Mouse (Mus musculus) MEL (cell line): ENCODE data around the gene Slc25a41. TPM values are rescaled to one million over a fixed set of nuclear protein-coding genes. Genes with fewer than 3 reads are reported as not detected.

Source experiments
- DNase-seq: peaks from one replicate; pipeline ENCODE4 v3.0.0; 2011; ENCODE audit warnings: low read depth, low spot score
- H3K27ac ChIP-seq: 2 replicates; pipeline ENCODE4 v1.5.1; 2012; ENCODE audit warnings: low read depth, mild to moderate bottlenecking, control low read depth, low read length, moderate library complexity; ENCODE audit not compliant: control insufficient read depth
- H3K27me3 ChIP-seq, 2 experiments: fragments of 150-350 bp in 1 of 2; sonication (generic) in 1 of 2; 2 replicates each; pipeline ENCODE4 v1.6.1; 2012; ENCODE audit warnings: low read length in 2 of 2, mild to moderate bottlenecking in 2 of 2, improper control_type of control experiment in 1 of 2, moderate library complexity in 1 of 2; ENCODE audit not compliant: insufficient read depth in 2 of 2, control insufficient read depth in 1 of 2
- H3K36me3 ChIP-seq, 2 experiments: 2 replicates each; pipeline ENCODE4 v1.6.1; 2012 to 2014; ENCODE audit warnings: low read length in 2 of 2, improper control_type of control experiment in 1 of 2, inconsistent platforms in 1 of 2, mild to moderate bottlenecking in 1 of 2; ENCODE audit not compliant: insufficient read depth in 2 of 2, control insufficient read depth in 1 of 2
- H3K4me1 ChIP-seq, 2 experiments: fragments of 150-350 bp in 1 of 2; sonication (generic) in 1 of 2; 2 replicates each; pipeline ENCODE4 v1.6.1; 2012; ENCODE audit warnings: low read length in 2 of 2, improper control_type of control experiment in 1 of 2, mild to moderate bottlenecking in 1 of 2; ENCODE audit not compliant: insufficient read depth in 2 of 2, control insufficient read depth in 1 of 2
- H3K4me3 ChIP-seq, 2 experiments: fragments of 150-350 bp in 1 of 2; sonication (generic) in 1 of 2; 2 replicates each; pipeline ENCODE4 v1.5.1; 2012; ENCODE audit warnings: low read depth in 2 of 2, low read length in 2 of 2, mild to moderate bottlenecking in 2 of 2, moderate library complexity in 2 of 2, control low read depth in 1 of 2, improper control_type of control experiment in 1 of 2; ENCODE audit not compliant: control insufficient read depth in 1 of 2, insufficient read depth in 1 of 2
- H3K79me2 ChIP-seq: 2 replicates; pipeline ENCODE4 v1.6.1; 2012; ENCODE audit warnings: mild to moderate bottlenecking, low read length, moderate library complexity; ENCODE audit not compliant: control insufficient read depth, poor library complexity, insufficient read depth
- H3K9ac ChIP-seq: 2 replicates; pipeline ENCODE4 v1.6.1; 2012; ENCODE audit warnings: low read depth, mild to moderate bottlenecking, control low read depth, low read length, moderate library complexity; ENCODE audit not compliant: control insufficient read depth, poor library complexity, severe bottlenecking
- H3K9me3 ChIP-seq: fragments of 150-350 bp; sonication (generic); replicated peaks from 2 replicates; pipeline ENCODE4 v1.6.1; 2012; ENCODE audit warnings: mild to moderate bottlenecking, low read length, improper control_type of control experiment, moderate library complexity; ENCODE audit not compliant: insufficient read depth
- CHD2 ChIP-seq: IDR thresholded peaks from 2 replicates; pipeline ENCODE4 v1.6.1; 2011; ENCODE audit warnings: low read length, improper control_type of control experiment
- CTCF ChIP-seq, 3 experiments: IDR thresholded peaks in 2 of 3; conservative IDR thresholded peaks in 1 of 3; 2 replicates each; pipeline ENCODE4 v1.5.1; 2011 to 2012; ENCODE audit warnings: low read length in 3 of 3, low read depth in 2 of 3, mild to moderate bottlenecking in 2 of 3, improper control_type of control experiment in 1 of 3, inconsistent platforms in 1 of 3, mixed read lengths in 1 of 3, moderate library complexity in 1 of 3; ENCODE audit not compliant: control insufficient read depth in 1 of 3, insufficient read depth in 1 of 3, poor library complexity in 1 of 3, severe bottlenecking in 1 of 3
- ELF1 ChIP-seq: IDR thresholded peaks from 2 replicates; pipeline ENCODE4 v1.6.1; 2014; ENCODE audit warnings: low read depth, mild to moderate bottlenecking, inconsistent platforms, low read length, improper control_type of control experiment, moderate library complexity
- MAX ChIP-seq: IDR thresholded peaks from 2 replicates; pipeline ENCODE4 v1.6.1; 2011; ENCODE audit warnings: low read length, improper control_type of control experiment
- MEF2A ChIP-seq: IDR thresholded peaks from 2 replicates; pipeline ENCODE4 v1.6.1; 2014; ENCODE audit warnings: low read depth, mild to moderate bottlenecking, inconsistent platforms, low read length, improper control_type of control experiment; ENCODE audit not compliant: poor library complexity, insufficient replicate concordance, severe bottlenecking; ENCODE audit errors: extremely low read depth
- NELFE ChIP-seq: IDR thresholded peaks from 2 replicates; pipeline ENCODE4 v1.6.1; 2011; ENCODE audit warnings: low read depth, low read length, improper control_type of control experiment
- POLR2A ChIP-seq, 2 experiments: IDR thresholded peaks; 2 replicates each; pipeline ENCODE4 v1.6.1; 2011 to 2012; ENCODE audit warnings: low read length in 2 of 2, mild to moderate bottlenecking in 2 of 2, control low read depth in 1 of 2, improper control_type of control experiment in 1 of 2, low read depth in 1 of 2, moderate library complexity in 1 of 2; ENCODE audit not compliant: control insufficient read depth in 1 of 2, insufficient read depth in 1 of 2, poor library complexity in 1 of 2
- USF1 ChIP-seq: IDR thresholded peaks from 2 replicates; pipeline ENCODE4 v1.6.1; 2014; ENCODE audit warnings: low read depth, mild to moderate bottlenecking, inconsistent platforms, low read length, improper control_type of control experiment, moderate library complexity
- USF2 ChIP-seq, 2 experiments: IDR thresholded peaks; 2 replicates each; pipeline ENCODE4 v1.6.1; 2011 to 2012; ENCODE audit warnings: improper control_type of control experiment in 2 of 2, low read length in 2 of 2, borderline replicate concordance in 1 of 2, inconsistent platforms in 1 of 2, low read depth in 1 of 2, mild to moderate bottlenecking in 1 of 2; ENCODE audit not compliant: insufficient read depth in 1 of 2
- polyA plus RNA-seq, 2 experiments: library from polyadenylated mRNA; stranded (reverse) in 1 of 2; unstranded in 1 of 2; fragments of >175 nt in 1 of 2; fragments of >200 nt in 1 of 2; gene quantifications; 2 replicates each; pipeline versions ENCODE4 v1.2.1 to v1.2.4; 2012; ENCODE audit warnings: low replicate concordance in 2 of 2, low read depth in 1 of 2; ENCODE audit not compliant: insufficient read length in 2 of 2, insufficient read depth in 1 of 2, missing spikeins in 1 of 2
- total RNA-seq: library from RNA; depleted of rRNA; stranded (reverse); fragments of 300-350 nt; gene quantifications from 2 replicates; pipeline ENCODE4 v1.2.3, GENCODE M21; 2012

Gene Slc25a41
- total and polyA plus RNA-seq, 3 experiments, result 0.08 to 0.15 TPM; not detected in 1

GRCm38 (mm10) chr17:56988441-56988840, 53.0 kb downstream of the Slc25a41 start:
- TF ChIP-seq CTCF (IDR thresholded peaks at IDR 0.05 in 2 of 3, conservative IDR thresholded peaks at IDR 0.05 in 1 of 3; ENCODE audit: control insufficient read depth in 1 of 3, insufficient read depth in 1 of 3, low read depth in 2 of 3, low read length in 3 of 3, poor library complexity in 1 of 3, severe bottlenecking in 1 of 3), result peak; percentile 7 to 31 (median 30); a peak in 4 of 6 replicates
- no peak for TF ChIP-seq MEF2A
- H3K36me3 ChIP-seq, result peaks cover 0 to 8% of the 10 kb centered on the region in 2 experiments; a peak in 3 of 4 replicates
- H3K9ac ChIP-seq, result no peak overlapping the region
- H3K27ac ChIP-seq, result no peak overlapping the region
- no peaks in the 10 kb centered on the region for H3K9me3 ChIP-seq
- no peaks in the 10 kb centered on the region for H3K27me3 ChIP-seq
- no peak overlapping the region for H3K4me3 ChIP-seq
- DNase-seq, result no peak
- H3K4me1 ChIP-seq, result peaks cover 0 to 11% of the 10 kb centered on the region in 2 experiments; a peak in 2 of 4 replicates
- peaks cover 17% of the 10 kb centered on the region for H3K79me2 ChIP-seq

GRCm38 (mm10) chr17:56986105-56986805, 55.2 kb downstream of the Slc25a41 start:
- Histone ChIP-seq H3K79me2 (peaks cover 11% of the 10 kb centered on the region), H3K36me3 (peaks cover 0 to 4% of the 10 kb centered on the region in 2 experiments; a peak in 2 of 4 replicates), H3K9me3 (no peaks in the 10 kb centered on the region), H3K9ac (no peak overlapping the region), H3K4me1 (peaks cover 0 to 5% of the 10 kb centered on the region in 2 experiments; a peak in 2 of 4 replicates), H3K27ac (no peak overlapping the region), H3K27me3 (no peaks in the 10 kb centered on the region; a peak in 1 of 4 replicates), H3K4me3 (no peak overlapping the region)
- TF ChIP-seq NELFE (no peak), MAX (no peak), POLR2A (IDR thresholded peaks at IDR 0.05; ENCODE audit: control insufficient read depth in 1 of 2, insufficient read depth in 1 of 2, low read depth in 1 of 2, low read length in 2 of 2, poor library complexity in 1 of 2) (no peak), USF2 (IDR thresholded peaks at IDR 0.05; ENCODE audit: borderline replicate concordance in 1 of 2, insufficient read depth in 1 of 2, low read depth in 1 of 2, low read length in 2 of 2) (no peak), CHD2 (no peak)
- no peak for DNase-seq

- DNase-seq, result no peak
- no peaks in the 10 kb centered on the region for H3K36me3 ChIP-seq
- no peak overlapping the region for H3K27ac ChIP-seq
- H3K9ac ChIP-seq, result no peak overlapping the region
- no peaks in the 10 kb centered on the region for H3K9me3 ChIP-seq
- H3K4me3 ChIP-seq, result no peak overlapping the region
- H3K79me2 ChIP-seq, result peaks cover 5% of the 10 kb centered on the region
- H3K27me3 ChIP-seq, result no peaks in the 10 kb centered on the region; a peak in 1 of 4 replicates
- H3K4me1 ChIP-seq, result no peaks in the 10 kb centered on the region
- TF ChIP-seq USF1, result no peak
- TF ChIP-seq ELF1, result no peak
Measured at GRCm38 (mm10) chr17:56985656-56986055, 55.8 kb downstream of the Slc25a41 start.
